ENCODE assay signal across 26 mouse cellular contexts in the genomic region with DNA sequence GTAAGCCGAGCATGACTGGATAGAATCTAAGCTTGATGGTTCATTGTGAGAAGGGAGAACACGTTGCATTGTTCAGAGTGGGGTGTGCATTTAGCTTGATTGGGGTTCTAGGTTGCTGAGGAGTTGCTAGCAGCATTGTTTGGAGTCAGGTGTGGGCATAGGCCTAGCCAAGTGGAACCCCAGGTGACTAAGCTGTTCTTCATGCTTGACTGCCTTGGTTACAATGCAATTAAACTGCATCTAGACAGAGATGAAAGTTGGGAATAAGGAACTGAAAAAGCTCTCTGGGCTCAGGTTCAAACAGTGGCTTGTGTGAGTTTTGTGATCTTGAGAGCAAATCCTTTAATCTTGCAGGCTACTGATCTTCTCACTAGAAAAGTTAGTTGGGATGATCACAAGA. TPM values are rescaled to one million over a fixed set of nuclear protein-coding genes. Genes with fewer than 3 reads are reported as not detected.
DNase-seq lines count a peak whose midpoint lies in the region; ATAC-seq and TF ChIP-seq lines count a peak whose summit lies in the region.
"Had no signal": no experiment of that assay in that cellular context is flagged by ENCODE, and none has a peak within 500 bp of the region (broad histone marks: within the 10 kb centered on the region; RNA-seq: fewer than 3 reads in every experiment).

No protein-coding gene starts in this region.

- DNase-seq in kidney, adult 2 months = peak; percentile 10
- no peak for DNase-seq in kidney, postnatal 36 days
- DNase-seq in midbrain, embryonic 11.5 days (ENCODE audit: low spot score, missing footprints) = peak; percentile 56
- no peak for DNase-seq in spleen, postnatal 4 days (ENCODE audit: low spot score in 2 of 2)
- no peak for DNase-seq in ovary, postnatal 36 days (ENCODE audit: low spot score)
- DNase-seq: adrenal gland, adult 8-10 months; adrenal gland, postnatal 25 days; cerebellum, adult 18-20 months; cerebellum, adult 9-10 months; cerebellum, postnatal 14 days; gastrocnemius, postnatal 25 days; heart, postnatal 10 days; heart, postnatal 36 days had no signal

- no peak overlapping the region for H3K27ac ChIP-seq in kidney, adult 2 months (ENCODE audit: insufficient read depth, low read depth, low read length)
- H3K27ac ChIP-seq in midbrain, embryonic 11.5 days (ENCODE audit: low read depth, low read length) = no peak overlapping the region
- no peak overlapping the region for H3K27ac ChIP-seq in midbrain, embryonic 16.5 days (ENCODE audit: low read length)
- H3K27ac ChIP-seq: embryonic facial prominence, embryonic 12.5 days; embryonic facial prominence, embryonic 15.5 days; forebrain, embryonic 15.5 days; heart, embryonic 15.5 days; hindbrain, embryonic 10.5 days; hindbrain, embryonic 13.5 days had no signal

- no peak overlapping the region for H3K4me2 ChIP-seq in midbrain, embryonic 11.5 days
- no peak overlapping the region for H3K4me2 ChIP-seq in midbrain, embryonic 16.5 days (ENCODE audit: low read length)
- H3K4me2 ChIP-seq: embryonic facial prominence, embryonic 12.5 days; embryonic facial prominence, embryonic 15.5 days; forebrain, embryonic 15.5 days; heart, embryonic 12.5 days; heart, embryonic 15.5 days; hindbrain, embryonic 13.5 days had no signal

- no peak overlapping the region for H3K9ac ChIP-seq in midbrain, embryonic 11.5 days (ENCODE audit: low read length)
- no peak overlapping the region for H3K9ac ChIP-seq in midbrain, embryonic 16.5 days (ENCODE audit: low read depth, low read length)
- H3K9ac ChIP-seq: embryonic facial prominence, embryonic 12.5 days; embryonic facial prominence, embryonic 15.5 days; forebrain, embryonic 15.5 days; heart, embryonic 12.5 days; heart, embryonic 15.5 days; hindbrain, embryonic 13.5 days had no signal

- H3K9me3 ChIP-seq in midbrain, embryonic 11.5 days (ENCODE audit: control insufficient read depth, low read length) = no peaks in the 10 kb centered on the region
- no peaks in the 10 kb centered on the region for H3K9me3 ChIP-seq in midbrain, embryonic 16.5 days (replicated peaks; ENCODE audit: control insufficient read depth, low read length, poor library complexity, severe bottlenecking)
- H3K9me3 ChIP-seq: embryonic facial prominence, embryonic 12.5 days; embryonic facial prominence, embryonic 15.5 days; forebrain, embryonic 15.5 days; heart, embryonic 12.5 days; heart, embryonic 15.5 days; hindbrain, embryonic 10.5 days; hindbrain, embryonic 13.5 days had no signal

- no peak for TF ChIP-seq POLR2A in kidney, adult 2 months (IDR thresholded peaks at IDR 0.05; ENCODE audit: low read depth, low read length)

- 59% methylated on average over 2 of the region's 2 CpGs for WGBS in kidney, adult 2 months
- 58% methylated on average over 2 of the region's 2 CpGs for WGBS in midbrain, embryonic 11.5 days
- 64% methylated on average over 2 of the region's 2 CpGs for WGBS in midbrain, embryonic 16.5 days

- H3K4me1 ChIP-seq in kidney, adult 2 months (ENCODE audit: control insufficient read depth, insufficient read depth, low read length) = peaks cover 3% of the 10 kb centered on the region; the same call in 1 of the 2 replicates
- H3K4me1 ChIP-seq in midbrain, embryonic 11.5 days (ENCODE audit: control insufficient read depth, insufficient read depth, low read length) = no peaks in the 10 kb centered on the region
- no peaks in the 10 kb centered on the region for H3K4me1 ChIP-seq in midbrain, embryonic 16.5 days (ENCODE audit: control insufficient read depth, insufficient read depth, low read length)
- H3K4me1 ChIP-seq: embryonic facial prominence, embryonic 12.5 days; embryonic facial prominence, embryonic 15.5 days; forebrain, embryonic 15.5 days; heart, embryonic 15.5 days; hindbrain, embryonic 10.5 days; hindbrain, embryonic 13.5 days had no signal

- no peaks in the 10 kb centered on the region for H3K36me3 ChIP-seq in kidney, adult 2 months (ENCODE audit: control insufficient read depth, insufficient read depth, low read length)
- no peaks in the 10 kb centered on the region for H3K36me3 ChIP-seq in midbrain, embryonic 11.5 days (ENCODE audit: control insufficient read depth, insufficient read depth, low read length)
- no peaks in the 10 kb centered on the region for H3K36me3 ChIP-seq in midbrain, embryonic 16.5 days (ENCODE audit: control insufficient read depth, insufficient read depth, low read length)
- H3K36me3 ChIP-seq: embryonic facial prominence, embryonic 12.5 days; embryonic facial prominence, embryonic 15.5 days; forebrain, embryonic 15.5 days; heart, embryonic 12.5 days; heart, embryonic 15.5 days; hindbrain, embryonic 10.5 days; hindbrain, embryonic 13.5 days had no signal

- ATAC-seq in midbrain, embryonic 11.5 days (ENCODE audit: low FRiP score) = no peak
- no peak for ATAC-seq in midbrain, embryonic 16.5 days
- 0 out of 2 replicates have a peak, but pooled peaks have one; percentile 47 for ATAC-seq in common myeloid progenitor, adult 5-6 weeks (replicated peaks; ENCODE audit: low read depth, poor library complexity, severe bottlenecking)
- ATAC-seq: activated CD4-positive, CD25-positive, alpha-beta regulatory T cell, adult 4 months; CD4-positive, CD25-positive, alpha-beta regulatory T cell, adult 4 months; forebrain, embryonic 15.5 days; hindbrain, embryonic 16.5 days had no signal

- no peak for TF ChIP-seq CTCF in kidney, adult 2 months (conservative IDR thresholded peaks at IDR 0.05; ENCODE audit: insufficient read depth, insufficient read length, low read depth, low read length)

- no peaks in the 10 kb centered on the region for H3K27me3 ChIP-seq in kidney, adult 2 months (replicated peaks; ENCODE audit: control insufficient read depth, insufficient read depth, low read length)
- no peaks in the 10 kb centered on the region for H3K27me3 ChIP-seq in midbrain, embryonic 11.5 days (ENCODE audit: control insufficient read depth, insufficient read depth, low read length)
- H3K27me3 ChIP-seq in midbrain, embryonic 16.5 days (ENCODE audit: control insufficient read depth, insufficient read depth, low read depth, low read length) = no peaks in the 10 kb centered on the region
- H3K27me3 ChIP-seq: embryonic facial prominence, embryonic 12.5 days; embryonic facial prominence, embryonic 15.5 days; forebrain, embryonic 15.5 days; heart, embryonic 12.5 days; heart, embryonic 15.5 days; hindbrain, embryonic 13.5 days had no signal

- no peak overlapping the region for H3K4me3 ChIP-seq in kidney, adult 2 months (ENCODE audit: insufficient read depth, low read depth, low read length)
- no peak overlapping the region for H3K4me3 ChIP-seq in midbrain, embryonic 11.5 days (ENCODE audit: low read depth, low read length)
- no peak overlapping the region for H3K4me3 ChIP-seq in midbrain, embryonic 16.5 days (ENCODE audit: low read depth, low read length)
- H3K4me3 ChIP-seq: embryonic facial prominence, embryonic 12.5 days; embryonic facial prominence, embryonic 15.5 days; forebrain, embryonic 15.5 days; heart, embryonic 12.5 days; heart, embryonic 15.5 days; hindbrain, embryonic 10.5 days; hindbrain, embryonic 13.5 days had no signal

RNA-seq across cellular contexts. Expression of a gene that starts 55.4 kb away (rescaled TPM):
- 0.12 and 0.38 TPM in 2 replicates for polyA plus RNA-seq in kidney, adult 2 months (2012; rRNA removed)
- 0.15 and 0.27 TPM in 2 replicates for polyA plus RNA-seq in midbrain, embryonic 11.5 days (2014; fragmentation: Nextera tagmentation; extraction: Ambion mirVana)
- polyA plus RNA-seq in midbrain, embryonic 16.5 days (2015; fragmentation: Nextera tagmentation; extraction: Ambion mirVana) = 0.72 and 1.2 TPM in 2 replicates
- not detected in 2 replicates for total RNA-seq in common myeloid progenitor, adult 5-6 weeks (2017)
- total RNA-seq: adrenal gland, postnatal 25 days; heart, adult 18-20 months; heart, postnatal 10 days; heart, postnatal 36 days had no signal

Comparison
In these comparisons a context has a peak if more than half of its experiments do, and no peak if none do; other contexts are left out.
1. DNase-seq: peak in kidney, adult 2 months (single experiment) and midbrain, embryonic 11.5 days (single experiment); none in kidney, postnatal 36 days (0 of 2), spleen, postnatal 4 days (0 of 2) and ovary, postnatal 36 days (single experiment).